Mouse (Mus musculus) cerebellum, adult 11-12 months (tissue): ENCODE measurements at regions not wholly inside any gene's neighbourhood (a gene's known extent, or its start where the extent isn't known, plus 50 kb on each side); places are given as distances from the start of the nearest gene placed in this dataset.

Source experiments
- DNase-seq: peaks from one replicate; pipeline ENCODE4 v3.0.0; 2022

DNA sequence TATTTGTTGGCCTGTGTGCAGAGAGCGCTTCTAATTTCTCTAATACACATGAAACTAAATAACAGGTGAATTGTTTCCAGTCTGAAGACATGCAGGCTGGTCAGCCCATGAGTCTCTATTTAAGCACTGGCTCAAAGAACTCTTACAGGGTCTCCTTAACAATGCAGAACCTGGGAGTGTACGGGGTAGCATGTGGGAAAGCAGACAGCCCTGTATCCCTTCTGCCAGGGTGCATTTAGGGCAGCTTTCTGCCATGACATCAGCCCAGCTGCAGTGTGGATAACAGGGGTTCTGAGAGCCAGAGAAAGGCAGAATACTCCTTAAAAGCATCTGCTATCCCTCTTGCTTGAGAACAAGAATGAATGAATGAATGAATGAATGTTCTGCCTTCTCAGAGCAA is 164.7 kb downstream of the Grb14 start:
- no peak for DNase-seq

DNA sequence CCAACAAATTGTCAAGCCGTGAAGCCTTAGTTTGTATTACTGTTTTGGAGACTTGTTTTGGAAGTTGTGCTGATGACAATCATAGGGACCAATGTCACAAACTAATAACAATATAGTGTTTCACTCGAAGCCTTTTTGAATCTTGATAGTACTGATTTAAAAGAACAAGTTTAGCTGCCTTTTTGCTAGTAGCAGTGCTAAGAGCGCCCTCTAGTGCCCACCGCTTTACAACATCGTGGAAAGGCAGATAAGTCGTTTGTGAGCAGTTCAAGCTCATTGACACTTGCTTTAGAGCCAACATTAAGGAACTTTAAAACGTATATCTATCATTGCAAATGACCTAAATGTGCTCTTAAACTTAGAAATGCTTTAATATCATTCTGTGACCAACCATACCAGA is 170.9 kb downstream of the Grb14 start:
- DNase-seq, result peak; percentile 4

GRCm38 (mm10) chr2:64852913-64853312 is 171.9 kb downstream of the Grb14 start:
- DNase-seq, result no peak

- no peak for DNase-seq
These were observed 173.7 kb downstream of the Grb14 start for GRCm38 (mm10) chr2:64851096-64851495.

DNA sequence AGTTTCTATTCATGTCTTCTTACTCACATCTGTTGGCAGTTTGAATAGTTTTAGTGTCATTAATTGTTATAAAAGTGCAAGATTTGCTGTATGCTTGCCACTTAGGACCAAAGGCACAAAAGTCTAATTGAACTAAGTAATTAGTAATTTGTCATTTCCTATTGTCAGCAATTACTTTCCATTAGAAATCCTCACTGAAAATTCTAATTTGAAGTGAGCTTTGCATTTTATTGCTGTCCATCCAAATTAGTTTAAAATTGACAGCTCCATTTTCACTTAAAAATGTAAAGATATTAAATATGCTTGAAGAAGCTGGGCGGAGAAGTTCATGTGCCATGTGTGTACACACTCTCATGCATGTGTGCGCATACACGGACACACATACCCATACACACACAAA is 174.1 kb downstream of the Grb14 start:
- no peak for DNase-seq

GRCm38 (mm10) chr2:64824494-64824893 is 200.3 kb downstream of the Grb14 start:
- no peak for DNase-seq

- no peak for DNase-seq
These were observed 200.9 kb downstream of the Grb14 start for GRCm38 (mm10) chr2:64823905-64824304.

GRCm38 (mm10) chr2:64823074-64823473 is 201.7 kb downstream of the Grb14 start:
- no peak for DNase-seq

DNA sequence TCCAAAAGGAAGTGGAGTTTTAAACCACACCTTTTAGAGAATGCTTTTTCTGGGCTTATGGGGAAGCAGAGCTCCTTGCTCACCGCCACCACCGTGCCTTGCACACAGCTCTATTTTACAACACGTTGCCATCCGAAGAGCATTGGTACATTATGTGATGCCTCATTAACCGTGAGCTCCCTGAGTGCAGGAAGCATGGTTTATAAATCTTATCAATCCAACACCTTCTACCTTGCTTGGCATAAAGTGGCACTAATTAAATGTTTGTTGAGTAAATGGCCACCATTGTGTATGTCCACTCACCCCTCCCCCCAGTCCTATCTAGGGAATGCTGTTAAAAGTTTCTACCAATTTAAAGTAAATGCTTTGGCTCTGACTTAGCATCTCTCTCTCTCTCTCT is 206.6 kb downstream of the Grb14 start:
- DNase-seq, result no peak
